Comparison of ENCODE assay signal across 9 mouse cellular contexts in genomic region chr1:193086842-193087476, GRCm38 (mm10). TPM values are rescaled to one million over a fixed set of nuclear protein-coding genes. Genes with fewer than 3 reads are reported as not detected.
DNase-seq lines count a peak whose midpoint lies in the region; ATAC-seq lines count a peak whose summit lies in the region.
"Had no signal": no experiment of that assay in that cellular context is flagged by ENCODE, and none has a peak within 500 bp of the region (broad histone marks: within the 10 kb centered on the region; RNA-seq: fewer than 3 reads in every experiment).

No protein-coding gene starts in this region.

- H3K4me2 ChIP-seq in heart, embryonic 11.5 days, result no peak overlapping the region

- no peak for ATAC-seq in heart, embryonic 11.5 days (replicated peaks; ENCODE audit: insufficient number of reproducible peaks, low FRiP score, low TSS enrichment)

- H3K4me3 ChIP-seq in heart, embryonic 11.5 days (ENCODE audit: low read depth, low read length), result no peak overlapping the region
- H3K4me3 ChIP-seq: myocyte had no signal

- H3K4me1 ChIP-seq in heart, embryonic 11.5 days (ENCODE audit: control insufficient read depth, insufficient read depth, low read length), result no peaks in the 10 kb centered on the region

- no peaks in the 10 kb centered on the region for H3K9me3 ChIP-seq in heart, embryonic 11.5 days (replicated peaks; ENCODE audit: control insufficient read depth, low read length)

- 57% methylated on average over 9 of the region's 9 CpGs for WGBS in heart, embryonic 11.5 days (ENCODE audit: insufficient replicate concordance)

- H3K36me3 ChIP-seq in heart, embryonic 11.5 days (ENCODE audit: control insufficient read depth, insufficient read depth, low read length), result no peaks in the 10 kb centered on the region

- no peaks in the 10 kb centered on the region; the same call in 1 of the 2 replicates for H3K27me3 ChIP-seq in heart, embryonic 11.5 days (ENCODE audit: control insufficient read depth, insufficient read depth, low read length)

- no peak overlapping the region for H3K9ac ChIP-seq in heart, embryonic 11.5 days (ENCODE audit: low read depth, low read length)

- H3K27ac ChIP-seq in heart, embryonic 11.5 days (ENCODE audit: low read depth, low read length), result no peak overlapping the region

- DNase-seq in heart, adult 11 months, result peak; percentile 98
- DNase-seq in adipocyte (ENCODE audit: low spot score), result peak; percentile 89
- DNase-seq in gastrocnemius, postnatal 25 days, result peak; percentile 64
- DNase-seq in lung, postnatal 14 days, result peak; percentile 40
- DNase-seq in thymus, postnatal 14 days, result peak; percentile 63
- DNase-seq in cerebellum, adult 9-10 months, result no peak
- DNase-seq in kidney, adult 8-10 months, result no peak

RNA-seq across cellular contexts. Expression of gene Diexf, which starts 43.1 kb away (rescaled TPM):
- polyA plus RNA-seq in heart, embryonic 11.5 days (2014; fragmentation: Nextera tagmentation; extraction: Ambion mirVana), result 5.6 and 6.9 TPM in 2 replicates
- total RNA-seq in gastrocnemius, postnatal 25 days (2021), result 10 to 100 TPM in 1 of 2 experiments, 1 to 10 TPM in 1; 6.2 to 10.0 TPM

RNA-seq across cellular contexts. Expression of gene Syt14, which starts 51.4 kb away (rescaled TPM):
- polyA plus RNA-seq in heart, embryonic 11.5 days (2014; fragmentation: Nextera tagmentation; extraction: Ambion mirVana), result 2.3 and 2.4 TPM in 2 replicates
- total RNA-seq in gastrocnemius, postnatal 25 days (2021), result under 1 TPM; 0.08 to 0.20 TPM
- polyA plus RNA-seq: myocyte had no signal

Comparison
In these comparisons a context has a peak if more than half of its experiments do, and no peak if none do; other contexts are left out.
1. DNase-seq: peak in heart, adult 11 months (single experiment), adipocyte (single experiment), gastrocnemius, postnatal 25 days (single experiment), lung, postnatal 14 days (single experiment) and thymus, postnatal 14 days (single experiment); none in cerebellum, adult 9-10 months (single experiment) and kidney, adult 8-10 months (0 of 2).